In the genomic region with DNA sequence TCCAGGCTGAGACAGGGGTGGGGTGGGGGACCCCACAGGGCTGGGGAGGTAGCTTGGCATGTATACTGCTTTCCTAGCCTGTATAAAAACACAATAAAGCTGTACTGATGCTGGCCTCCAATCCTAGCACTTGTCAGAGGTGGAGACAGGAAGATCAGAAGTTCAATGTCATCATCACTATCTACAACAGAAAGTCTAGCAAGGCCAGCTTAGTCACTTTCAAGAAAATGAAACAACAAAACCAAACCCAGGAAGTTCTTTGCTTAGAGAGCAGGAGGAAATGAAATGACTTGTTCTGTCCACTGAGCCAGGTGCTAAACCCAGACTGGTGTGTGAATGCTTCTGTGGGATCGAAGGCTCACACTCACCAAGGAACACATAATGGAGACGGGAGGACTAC, we compare ENCODE assay signal across 18 mouse cellular contexts. TPM values are rescaled to one million over a fixed set of nuclear protein-coding genes. Genes with fewer than 3 reads are reported as not detected.
A peak's percentile ranks its signal among the peaks of the same experiment; 100 is the strongest.
DNase-seq lines count a peak whose midpoint lies in the region; ATAC-seq and TF ChIP-seq lines count a peak whose summit lies in the region.
"Had no signal": no experiment of that assay in that cellular context is flagged by ENCODE, and none has a peak within 500 bp of the region (broad histone marks: within the 10 kb centered on the region; RNA-seq: fewer than 3 reads in every experiment).

No protein-coding gene starts in this region.

- 84% methylated on average over 2 of the region's 2 CpGs for WGBS in intestine, postnatal 0 days
- WGBS in intestine, embryonic 15.5 days = 96% methylated on average over 2 of the region's 2 CpGs
- WGBS in forebrain, embryonic 16.5 days = 98% methylated on average over 2 of the region's 2 CpGs
- 52% methylated on average over 2 of the region's 2 CpGs for WGBS in lung, adult 2 months

- peak overlapping the region; percentile 15; the same call in 1 of the 2 replicates for H3K27ac ChIP-seq in intestine, postnatal 0 days (ENCODE audit: low read depth, low read length)
- H3K27ac ChIP-seq in intestine, embryonic 15.5 days = no peak overlapping the region
- H3K27ac ChIP-seq in testis, adult 2 months (ENCODE audit: control insufficient read depth, insufficient read depth, low read depth, low read length) = peak overlapping the region; percentile 32
- H3K27ac ChIP-seq in forebrain, embryonic 16.5 days (ENCODE audit: low read length) = no peak overlapping the region
- H3K27ac ChIP-seq: forebrain, embryonic 12.5 days; limb, embryonic 15.5 days had no signal

- TF ChIP-seq POLR2A in testis, adult 2 months (IDR thresholded peaks at IDR 0.05; ENCODE audit: control insufficient read depth, low read depth, low read length) = no peak
- TF ChIP-seq POLR2A in lung, adult 2 months (IDR thresholded peaks at IDR 0.05; ENCODE audit: borderline replicate concordance, extremely low read depth, low read depth, low read length) = no peak

- H3K4me3 ChIP-seq in intestine, postnatal 0 days (ENCODE audit: low read depth, low read length) = no peak overlapping the region
- no peak overlapping the region for H3K4me3 ChIP-seq in intestine, embryonic 15.5 days (replicated peaks)
- H3K4me3 ChIP-seq in testis, adult 2 months (ENCODE audit: control insufficient read depth, low read depth, low read length) = no peak overlapping the region
- no peak overlapping the region for H3K4me3 ChIP-seq in forebrain, embryonic 16.5 days (replicated peaks; ENCODE audit: low read length)
- no peak overlapping the region for H3K4me3 ChIP-seq in lung, adult 2 months (replicated peaks; ENCODE audit: extremely low read depth, low read depth, low read length)
- H3K4me3 ChIP-seq: forebrain, embryonic 12.5 days; limb, embryonic 15.5 days had no signal

- TF ChIP-seq CTCF in intestine, postnatal 0 days (IDR thresholded peaks at IDR 0.05; ENCODE audit: low read depth) = no peak
- TF ChIP-seq CTCF in testis, adult 2 months (IDR thresholded peaks at IDR 0.05; ENCODE audit: control insufficient read depth, insufficient read depth, insufficient replicate concordance, low read depth, low read length) = no peak
- no peak for TF ChIP-seq CTCF in lung, adult 2 months (IDR thresholded peaks at IDR 0.05; ENCODE audit: insufficient read depth, low read length)

- no peak overlapping the region for H3K4me2 ChIP-seq in intestine, postnatal 0 days (replicated peaks; ENCODE audit: low read depth)
- no peak overlapping the region for H3K4me2 ChIP-seq in intestine, embryonic 15.5 days (replicated peaks)
- no peak overlapping the region for H3K4me2 ChIP-seq in forebrain, embryonic 16.5 days (ENCODE audit: low read length)
- H3K4me2 ChIP-seq: forebrain, embryonic 12.5 days; limb, embryonic 15.5 days had no signal

- H3K9me3 ChIP-seq in intestine, postnatal 0 days (ENCODE audit: control insufficient read depth) = no peaks in the 10 kb centered on the region
- H3K9me3 ChIP-seq in intestine, embryonic 15.5 days = no peaks in the 10 kb centered on the region
- no peaks in the 10 kb centered on the region for H3K9me3 ChIP-seq in forebrain, embryonic 16.5 days (ENCODE audit: control insufficient read depth, low read length)
- H3K9me3 ChIP-seq: forebrain, embryonic 12.5 days; limb, embryonic 15.5 days had no signal

- no peaks in the 10 kb centered on the region for H3K4me1 ChIP-seq in intestine, postnatal 0 days (replicated peaks; ENCODE audit: control insufficient read depth, insufficient read depth, low read length)
- H3K4me1 ChIP-seq in intestine, embryonic 15.5 days (replicated peaks) = no peaks in the 10 kb centered on the region
- no peaks in the 10 kb centered on the region for H3K4me1 ChIP-seq in testis, adult 2 months (ENCODE audit: control insufficient read depth, insufficient read depth, low read length)
- no peaks in the 10 kb centered on the region for H3K4me1 ChIP-seq in forebrain, embryonic 16.5 days (replicated peaks; ENCODE audit: control insufficient read depth, insufficient read depth, low read length)
- no peaks in the 10 kb centered on the region; the same call in 1 of the 2 replicates for H3K4me1 ChIP-seq in lung, adult 2 months (ENCODE audit: control insufficient read depth, insufficient read depth, low read length)
- H3K4me1 ChIP-seq: forebrain, embryonic 12.5 days; limb, embryonic 15.5 days had no signal

- DNase-seq in testis, postnatal 14 days (ENCODE audit: low spot score) = no peak
- peak; percentile 70 for DNase-seq in naive thymus-derived CD4-positive, alpha-beta T cell, adult 2 months (ENCODE audit: low read depth)
- no peak for DNase-seq in lung, adult 2 months
- no peak for DNase-seq in adrenal gland, adult 8-10 months
- DNase-seq: adrenal gland, postnatal 14 days; cerebellum, adult 9-11 months; gastrocnemius, postnatal 36 days; kidney, adult 2 months; kidney, postnatal 10 days; midbrain, embryonic 14.5 days had no signal

- peaks cover 90% of the 10 kb centered on the region for H3K36me3 ChIP-seq in intestine, postnatal 0 days (ENCODE audit: control insufficient read depth, insufficient read depth)
- peaks cover 75% of the 10 kb centered on the region for H3K36me3 ChIP-seq in intestine, embryonic 15.5 days
- H3K36me3 ChIP-seq in testis, adult 2 months (ENCODE audit: control insufficient read depth, insufficient read depth, low read length) = no peaks in the 10 kb centered on the region; the same call in 1 of the 2 replicates
- peaks cover 59% of the 10 kb centered on the region for H3K36me3 ChIP-seq in forebrain, embryonic 16.5 days (ENCODE audit: control insufficient read depth, insufficient read depth)

- ATAC-seq in intestine, postnatal 0 days = no peak
- no peak for ATAC-seq in intestine, embryonic 15.5 days
- no peak for ATAC-seq in forebrain, embryonic 16.5 days
- ATAC-seq: hindbrain, embryonic 16.5 days had no signal

- no peaks in the 10 kb centered on the region for H3K27me3 ChIP-seq in intestine, postnatal 0 days (replicated peaks; ENCODE audit: control insufficient read depth, insufficient read depth, low read length)
- no peaks in the 10 kb centered on the region for H3K27me3 ChIP-seq in intestine, embryonic 15.5 days (replicated peaks)
- no peaks in the 10 kb centered on the region for H3K27me3 ChIP-seq in testis, adult 2 months (ENCODE audit: control insufficient read depth, insufficient read depth, low read length)
- no peaks in the 10 kb centered on the region for H3K27me3 ChIP-seq in forebrain, embryonic 16.5 days (replicated peaks; ENCODE audit: control insufficient read depth, insufficient read depth, low read length)
- H3K27me3 ChIP-seq: forebrain, embryonic 12.5 days; limb, embryonic 15.5 days had no signal

- no peak overlapping the region for H3K9ac ChIP-seq in intestine, postnatal 0 days (ENCODE audit: low read depth, low read length)
- H3K9ac ChIP-seq in intestine, embryonic 15.5 days = no peak overlapping the region
- no peak overlapping the region for H3K9ac ChIP-seq in forebrain, embryonic 16.5 days (replicated peaks; ENCODE audit: low read depth, low read length)
- H3K9ac ChIP-seq: forebrain, embryonic 12.5 days; limb, embryonic 15.5 days had no signal

RNA-seq across cellular contexts. Expression of a gene that starts 13.8 kb away (rescaled TPM):
- 15.6 and 16.3 TPM in 2 replicates for polyA plus RNA-seq in intestine, postnatal 0 days (2015; fragmentation: Nextera tagmentation; extraction: Ambion mirVana)
- 32.1 and 34.4 TPM in 2 replicates for polyA plus RNA-seq in intestine, embryonic 15.5 days (2015; fragmentation: Nextera tagmentation; extraction: Ambion mirVana)
- 3.3 and 3.7 TPM in 2 replicates for polyA plus RNA-seq in testis, adult 2 months (2012; rRNA removed)
- 22.8 and 29.8 TPM in 2 replicates for polyA plus RNA-seq in forebrain, embryonic 16.5 days (2015; fragmentation: Nextera tagmentation; extraction: Ambion mirVana)
- polyA plus RNA-seq in lung, adult 2 months (2012; rRNA removed) = 27.5 and 29.9 TPM in 2 replicates
- 10 to 100 TPM; 47.5 to 85.0 (median 71.9) TPM for total RNA-seq in adrenal gland, adult 8-10 months (2022)

RNA-seq across cellular contexts. Expression of a gene that starts 30.6 kb away (rescaled TPM):
- polyA plus RNA-seq in intestine, postnatal 0 days (2015; fragmentation: Nextera tagmentation; extraction: Ambion mirVana) = 52.2 and 55.7 TPM in 2 replicates
- 57.6 and 65.0 TPM in 2 replicates for polyA plus RNA-seq in intestine, embryonic 15.5 days (2015; fragmentation: Nextera tagmentation; extraction: Ambion mirVana)
- polyA plus RNA-seq in testis, adult 2 months (2012; rRNA removed) = 245 and 266 TPM in 2 replicates
- 85.6 and 96.1 TPM in 2 replicates for polyA plus RNA-seq in forebrain, embryonic 16.5 days (2015; fragmentation: Nextera tagmentation; extraction: Ambion mirVana)
- polyA plus RNA-seq in lung, adult 2 months (2012; rRNA removed) = 59.4 and 84.5 TPM in 2 replicates
- 10 to 100 TPM; 34.3 to 37.3 (median 36.7) TPM for total RNA-seq in adrenal gland, adult 8-10 months (2022)

RNA-seq across cellular contexts. Expression of a gene that starts 31.5 kb away (rescaled TPM):
- 72.9 and 80.2 TPM in 2 replicates for polyA plus RNA-seq in intestine, postnatal 0 days (2015; fragmentation: Nextera tagmentation; extraction: Ambion mirVana)
- polyA plus RNA-seq in intestine, embryonic 15.5 days (2015; fragmentation: Nextera tagmentation; extraction: Ambion mirVana) = 188 TPM in 2 replicates
- 104 and 150 TPM in 2 replicates for polyA plus RNA-seq in testis, adult 2 months (2012; rRNA removed)
- 296 and 326 TPM in 2 replicates for polyA plus RNA-seq in forebrain, embryonic 16.5 days (2015; fragmentation: Nextera tagmentation; extraction: Ambion mirVana)
- polyA plus RNA-seq in lung, adult 2 months (2012; rRNA removed) = 29.8 and 56.5 TPM in 2 replicates
- total RNA-seq in adrenal gland, adult 8-10 months (2022) = 100 to 1,000 TPM; 204 to 279 (median 249) TPM

RNA-seq across cellular contexts. Expression of a gene that starts 43.1 kb away (rescaled TPM):
- polyA plus RNA-seq in intestine, postnatal 0 days (2015; fragmentation: Nextera tagmentation; extraction: Ambion mirVana) = 0.18 and 0.22 TPM in 2 replicates
- 0.19 and 0.20 TPM in 2 replicates for polyA plus RNA-seq in intestine, embryonic 15.5 days (2015; fragmentation: Nextera tagmentation; extraction: Ambion mirVana)
- polyA plus RNA-seq in testis, adult 2 months (2012; rRNA removed) = 70.4 and 74.1 TPM in 2 replicates
- 1.0 and 2.0 TPM in 2 replicates for polyA plus RNA-seq in forebrain, embryonic 16.5 days (2015; fragmentation: Nextera tagmentation; extraction: Ambion mirVana)
- 1.8 and 3.4 TPM in 2 replicates for polyA plus RNA-seq in lung, adult 2 months (2012; rRNA removed)
- 1 to 10 TPM; 4.4 to 6.4 (median 5.4) TPM for total RNA-seq in adrenal gland, adult 8-10 months (2022)
- total RNA-seq: hematopoietic stem cell, adult 5-6 weeks had no signal

Comparison
In these comparisons a context has a peak if more than half of its experiments do, and no peak if none do; other contexts are left out.
1. H3K27ac ChIP-seq: peak in intestine, postnatal 0 days (single experiment) and testis, adult 2 months (single experiment); none in intestine, embryonic 15.5 days (single experiment) and forebrain, embryonic 16.5 days (single experiment).